Mouse (Mus musculus): ENCODE measurements around the gene Col23a1. TPM values are rescaled to one million over a fixed set of nuclear protein-coding genes. Genes with fewer than 3 reads are reported as not detected.

The Col23a1 gene
- polyA plus RNA-seq, 1 experiment from 2014 or later = 4.4 TPM

GRCm38 (mm10) chr11:51315991-51316810 is 26.5 kb downstream of the Col23a1 start:
- 0 out of 2 replicates have a peak, but pooled peaks have one; percentile 17 for ATAC-seq
- no peak overlapping the region for H3K4me2 ChIP-seq (ENCODE audit: low read length)
- H3K4me1 ChIP-seq (ENCODE audit: control insufficient read depth, insufficient read depth, low read depth, low read length) = no peaks in the 10 kb centered on the region
- WGBS = 67% methylated on average over 7 of the region's 7 CpGs
- H3K27ac ChIP-seq (ENCODE audit: low read depth, low read length) = no peak overlapping the region
- H3K9ac ChIP-seq (ENCODE audit: low read depth, low read length) = no peak overlapping the region
- no peaks in the 10 kb centered on the region for H3K27me3 ChIP-seq (replicated peaks; ENCODE audit: control insufficient read depth, insufficient read depth, low read length)
- no peaks in the 10 kb centered on the region for H3K36me3 ChIP-seq (ENCODE audit: control insufficient read depth, insufficient read depth, low read length)
- H3K4me3 ChIP-seq (ENCODE audit: low read length) = no peak overlapping the region
- H3K9me3 ChIP-seq (ENCODE audit: control insufficient read depth, low read length) = peaks cover 2% of the 10 kb centered on the region; the same call in 1 of the 2 replicates

- Histone ChIP-seq H3K4me1 (ENCODE audit: control insufficient read depth, insufficient read depth, low read depth, low read length) (no peaks in the 10 kb centered on the region), H3K4me2 (ENCODE audit: low read length) (no peak overlapping the region), H3K27me3 (replicated peaks; ENCODE audit: control insufficient read depth, insufficient read depth, low read length) (no peaks in the 10 kb centered on the region), H3K27ac (ENCODE audit: low read depth, low read length) (no peak overlapping the region), H3K9ac (ENCODE audit: low read depth, low read length) (no peak overlapping the region), H3K36me3 (ENCODE audit: control insufficient read depth, insufficient read depth, low read length) (no peaks in the 10 kb centered on the region), H3K9me3 (ENCODE audit: control insufficient read depth, low read length) (peaks cover 4% of the 10 kb centered on the region; the same call in 1 of the 2 replicates), H3K4me3 (ENCODE audit: low read length) (no peak overlapping the region)
- ATAC-seq = no peak
Measured at GRCm38 (mm10) chr11:51320609-51321008, 30.9 kb downstream of the Col23a1 start.

GRCm38 (mm10) chr11:51326908-51327307 is 37.2 kb downstream of the Col23a1 start:
- 67% methylated on average over 6 of the region's 6 CpGs for WGBS
- H3K27ac ChIP-seq (ENCODE audit: low read depth, low read length) = no peak overlapping the region
- no peaks in the 10 kb centered on the region for H3K36me3 ChIP-seq (ENCODE audit: control insufficient read depth, insufficient read depth, low read length)
- H3K9ac ChIP-seq (ENCODE audit: low read depth, low read length) = no peak overlapping the region
- no peaks in the 10 kb centered on the region for H3K9me3 ChIP-seq (ENCODE audit: control insufficient read depth, low read length)
- no peak for ATAC-seq
- no peak overlapping the region for H3K4me2 ChIP-seq (ENCODE audit: low read length)
- no peak overlapping the region for H3K4me3 ChIP-seq (ENCODE audit: low read length)
- no peaks in the 10 kb centered on the region for H3K27me3 ChIP-seq (replicated peaks; ENCODE audit: control insufficient read depth, insufficient read depth, low read length)
- H3K4me1 ChIP-seq (ENCODE audit: control insufficient read depth, insufficient read depth, low read depth, low read length) = no peaks in the 10 kb centered on the region

GRCm38 (mm10) chr11:51328387-51328942 is 38.7 kb downstream of the Col23a1 start:
- H3K36me3 ChIP-seq (ENCODE audit: control insufficient read depth, insufficient read depth, low read length) = no peaks in the 10 kb centered on the region
- 84% methylated on average over 12 of the region's 12 CpGs for WGBS
- no peak for ATAC-seq

GRCm38 (mm10) chr11:51329837-51330714 is 40.4 kb downstream of the Col23a1 start:
- Histone ChIP-seq H3K4me3 (ENCODE audit: low read length) (no peak overlapping the region), H3K4me2 (ENCODE audit: low read length) (no peak overlapping the region), H3K27me3 (replicated peaks; ENCODE audit: control insufficient read depth, insufficient read depth, low read length) (no peaks in the 10 kb centered on the region), H3K9ac (ENCODE audit: low read depth, low read length) (no peak overlapping the region), H3K36me3 (ENCODE audit: control insufficient read depth, insufficient read depth, low read length) (no peaks in the 10 kb centered on the region), H3K27ac (ENCODE audit: low read depth, low read length) (no peak overlapping the region), H3K9me3 (ENCODE audit: control insufficient read depth, low read length) (no peaks in the 10 kb centered on the region; the same call in 1 of the 2 replicates), H3K4me1 (ENCODE audit: control insufficient read depth, insufficient read depth, low read depth, low read length) (no peaks in the 10 kb centered on the region)
- 77% methylated on average over 11 of the region's 11 CpGs for WGBS
- ATAC-seq = no peak

More at GRCm38 (mm10) chr11:51328387-51328942, 38.7 kb downstream of the Col23a1 start:
- Histone ChIP-seq H3K27me3 (replicated peaks; ENCODE audit: control insufficient read depth, insufficient read depth, low read length) (no peaks in the 10 kb centered on the region), H3K9ac (ENCODE audit: low read depth, low read length) (no peak overlapping the region), H3K4me3 (ENCODE audit: low read length) (no peak overlapping the region), H3K27ac (ENCODE audit: low read depth, low read length) (no peak overlapping the region), H3K9me3 (ENCODE audit: control insufficient read depth, low read length) (no peaks in the 10 kb centered on the region; the same call in 1 of the 2 replicates), H3K4me2 (ENCODE audit: low read length) (no peak overlapping the region), H3K4me1 (ENCODE audit: control insufficient read depth, insufficient read depth, low read depth, low read length) (no peaks in the 10 kb centered on the region)

- Histone ChIP-seq H3K9me3 (ENCODE audit: control insufficient read depth, low read length) (no peaks in the 10 kb centered on the region; the same call in 1 of the 2 replicates), H3K4me3 (ENCODE audit: low read length) (no peak overlapping the region), H3K36me3 (ENCODE audit: control insufficient read depth, insufficient read depth, low read length) (no peaks in the 10 kb centered on the region), H3K4me1 (ENCODE audit: control insufficient read depth, insufficient read depth, low read depth, low read length) (no peaks in the 10 kb centered on the region), H3K27me3 (replicated peaks; ENCODE audit: control insufficient read depth, insufficient read depth, low read length) (no peaks in the 10 kb centered on the region), H3K9ac (ENCODE audit: low read depth, low read length) (no peak overlapping the region), H3K4me2 (ENCODE audit: low read length) (no peak overlapping the region), H3K27ac (ENCODE audit: low read depth, low read length) (no peak overlapping the region)
- ATAC-seq = no peak
- WGBS = 83% methylated on average over 5 of the region's 5 CpGs
Measured at GRCm38 (mm10) chr11:51334017-51334416, 44.3 kb downstream of the Col23a1 start.

GRCm38 (mm10) chr11:51337585-51337984 is 47.9 kb downstream of the Col23a1 start:
- no peak for ATAC-seq
- 84% methylated on average over 6 of the region's 6 CpGs for WGBS
- H3K27me3 ChIP-seq (replicated peaks; ENCODE audit: control insufficient read depth, insufficient read depth, low read length) = no peaks in the 10 kb centered on the region

GRCm38 (mm10) chr11:51338416-51338815 is 48.7 kb downstream of the Col23a1 start:
- ATAC-seq = no peak
- Histone ChIP-seq H3K27me3 (replicated peaks; ENCODE audit: control insufficient read depth, insufficient read depth, low read length) (no peaks in the 10 kb centered on the region), H3K9ac (ENCODE audit: low read depth, low read length) (no peak overlapping the region), H3K4me3 (ENCODE audit: low read length) (no peak overlapping the region), H3K4me1 (ENCODE audit: control insufficient read depth, insufficient read depth, low read depth, low read length) (no peaks in the 10 kb centered on the region), H3K36me3 (ENCODE audit: control insufficient read depth, insufficient read depth, low read length) (no peaks in the 10 kb centered on the region), H3K27ac (ENCODE audit: low read depth, low read length) (no peak overlapping the region), H3K4me2 (ENCODE audit: low read length) (no peak overlapping the region), H3K9me3 (ENCODE audit: control insufficient read depth, low read length) (no peaks in the 10 kb centered on the region)
- WGBS = 73% methylated on average over 7 of the region's 7 CpGs

More at GRCm38 (mm10) chr11:51337585-51337984, 47.9 kb downstream of the Col23a1 start:
- Histone ChIP-seq H3K4me2 (ENCODE audit: low read length) (no peak overlapping the region), H3K9ac (ENCODE audit: low read depth, low read length) (no peak overlapping the region), H3K4me3 (ENCODE audit: low read length) (no peak overlapping the region), H3K36me3 (ENCODE audit: control insufficient read depth, insufficient read depth, low read length) (no peaks in the 10 kb centered on the region), H3K4me1 (ENCODE audit: control insufficient read depth, insufficient read depth, low read depth, low read length) (no peaks in the 10 kb centered on the region), H3K27ac (ENCODE audit: low read depth, low read length) (no peak overlapping the region), H3K9me3 (ENCODE audit: control insufficient read depth, low read length) (no peaks in the 10 kb centered on the region; the same call in 1 of the 2 replicates)

GRCm38 (mm10) chr11:51341091-51341490 is 51.4 kb downstream of the Col23a1 start:
- Histone ChIP-seq H3K4me2 (ENCODE audit: low read length) (no peak overlapping the region), H3K4me1 (ENCODE audit: control insufficient read depth, insufficient read depth, low read depth, low read length) (no peaks in the 10 kb centered on the region), H3K9me3 (ENCODE audit: control insufficient read depth, low read length) (no peaks in the 10 kb centered on the region), H3K9ac (ENCODE audit: low read depth, low read length) (no peak overlapping the region), H3K36me3 (ENCODE audit: control insufficient read depth, insufficient read depth, low read length) (no peaks in the 10 kb centered on the region), H3K27ac (ENCODE audit: low read depth, low read length) (no peak overlapping the region), H3K4me3 (ENCODE audit: low read length) (no peak overlapping the region), H3K27me3 (replicated peaks; ENCODE audit: control insufficient read depth, insufficient read depth, low read length) (no peaks in the 10 kb centered on the region)
- no peak for ATAC-seq
- WGBS = 68% methylated on average over 2 of the region's 2 CpGs

Data from hindbrain, embryonic 16.5 days (tissue).